Mouse (Mus musculus): Measurements from ENCODE around the gene Krt24.

- TF ChIP-seq EP300 (IDR thresholded peaks at IDR 0.05; ENCODE audit: low read depth in 1 of 2, low read length in 2 of 2) (peak in 1 of 2 experiments; percentile 51; a peak in 1 of 4 replicates), GATA1 (IDR thresholded peaks at IDR 0.05; ENCODE audit: low read depth, low read length) (peak; percentile 52; the same call in 1 of the 2 replicates), ELF1 (IDR thresholded peaks at IDR 0.05; ENCODE audit: low read depth, low read length) (no peak), POLR2A (IDR thresholded peaks at IDR 0.05; ENCODE audit: control insufficient read depth in 1 of 2, insufficient read depth in 1 of 2, low read depth in 1 of 2, low read length in 2 of 2, poor library complexity in 1 of 2) (no peak; a peak in 1 of 4 replicates)
These were observed 53.8 kb downstream of the Krt24 start for GRCm38 (mm10) chr11:99231049-99231816.
